Mouse (Mus musculus) heart, adult 2 months (tissue): ENCODE measurements at regions not wholly inside any gene's neighbourhood (a gene's known extent, or its start where the extent isn't known, plus 50 kb on each side); places are given as distances from the start of the nearest gene placed in this dataset.

ENCODE experiments used
- DNase-seq, 2 experiments: peaks; one replicate each; pipeline ENCODE4 v3.0.0; 2021
- H3K27ac ChIP-seq: fragments of 200-600 bp; 2 replicates; pipeline ENCODE4 v1.8.1; 2022
- H3K27me3 ChIP-seq: fragments of 200-500 bp; 2 replicates; pipeline ENCODE4 v1.6.1; 2012; ENCODE audit warnings: mild to moderate bottlenecking, low read length, inconsistent platforms, mixed read lengths; ENCODE audit not compliant: control insufficient read depth, insufficient read depth
- H3K36me3 ChIP-seq: fragments of 200-500 bp; 2 replicates; pipeline ENCODE4 v1.6.1; 2012; ENCODE audit warnings: low read length, inconsistent platforms; ENCODE audit not compliant: control insufficient read depth, insufficient read depth
- H3K4me1 ChIP-seq: fragments of 200-500 bp; 2 replicates; pipeline ENCODE4 v1.6.1; 2011; ENCODE audit warnings: low read length; ENCODE audit not compliant: control insufficient read depth, insufficient read depth
- H3K4me3 ChIP-seq: fragments of 200-600 bp; 2 replicates; pipeline ENCODE4 v1.8.1; 2022
- H3K79me2 ChIP-seq: fragments of 200-500 bp; replicated peaks from 2 replicates; pipeline ENCODE4 v1.6.1; 2012; ENCODE audit warnings: mild to moderate bottlenecking, inconsistent platforms, low read length, moderate library complexity, mixed read lengths; ENCODE audit not compliant: control insufficient read depth, insufficient read depth
- H3K9ac ChIP-seq: fragments of 200-500 bp; 2 replicates; pipeline ENCODE4 v1.6.1; 2012; ENCODE audit warnings: low read depth, mild to moderate bottlenecking, control low read depth, inconsistent platforms, low read length, mixed read lengths
- CTCF ChIP-seq: fragments of 200-600 bp; IDR thresholded peaks from 2 replicates; pipeline ENCODE4 v1.8.1; 2022; ENCODE audit warnings: antibody characterized with exemption, mild to moderate bottlenecking, moderate library complexity
- EP300 ChIP-seq: fragments of 200-500 bp; IDR thresholded peaks from 2 replicates; pipeline ENCODE4 v1.6.1; 2011; ENCODE audit warnings: low read depth, low read length, control low read depth; ENCODE audit not compliant: insufficient read depth
- POLR2A ChIP-seq: fragments of 200-500 bp; IDR thresholded peaks from 2 replicates; pipeline ENCODE4 v1.6.1; 2011; ENCODE audit warnings: mild to moderate bottlenecking, low read depth, low read length, control low read depth; ENCODE audit not compliant: insufficient read depth
- WGBS: fragments of 180-500 bp; shearing (Covaris S2); methylation state at CpG from one replicate; pipeline ENCODE4 v1.1.7; 2018; 5-methylcytosine and 5-hydroxymethylcytosine counted together
- intact Hi-C: fragments of 180-260 bp; cut with DNase I; formaldehyde crosslinking; loops from one replicate; pipeline ENCODE4 v1.15.1; 2025

DNA sequence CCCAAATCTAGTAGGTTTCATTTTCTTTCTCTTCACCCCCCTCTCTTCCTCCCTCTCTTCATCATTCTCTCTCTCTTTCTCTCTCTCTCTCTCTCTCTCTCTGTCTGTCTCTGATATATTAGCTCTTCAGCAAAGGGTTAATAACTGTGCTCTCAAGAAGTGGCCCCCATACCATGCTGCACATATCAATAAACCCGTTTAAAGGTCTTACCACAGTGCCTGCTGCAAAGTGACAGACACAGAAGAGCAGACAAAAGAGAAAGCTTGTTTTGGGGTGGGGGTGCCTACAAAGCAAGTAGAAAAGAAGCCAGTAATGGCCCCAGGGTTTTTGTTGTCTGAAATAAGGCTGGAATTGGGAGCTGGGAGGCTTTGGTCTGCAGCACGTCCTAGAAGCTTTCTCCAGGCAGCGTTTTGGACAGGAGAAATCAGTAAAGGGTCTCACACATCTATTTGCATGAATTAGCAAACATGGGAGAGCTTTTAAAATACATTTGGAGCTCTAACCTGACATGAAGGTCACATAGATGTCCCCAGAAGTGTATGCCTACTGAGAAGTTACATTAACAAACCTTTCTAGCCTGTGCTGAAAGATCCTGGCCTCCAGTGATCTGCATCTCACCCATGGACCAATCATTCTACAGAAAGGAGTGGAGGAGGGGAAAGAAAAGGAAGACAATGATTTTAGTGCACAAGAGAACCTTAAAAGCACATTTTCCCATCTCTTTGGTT lies 91.1 kb upstream of the Arhgap21 start:
- WGBS = 62% methylated on average over 3 of the region's 3 CpGs
- intact Hi-C loops = no loop called here
- no peak for DNase-seq
- no peaks in the 10 kb centered on the region; the same call in 1 of the 2 replicates for H3K4me1 ChIP-seq
- TF ChIP-seq POLR2A = no peak
- TF ChIP-seq EP300 = no peak
- TF ChIP-seq CTCF = no peak
- H3K79me2 ChIP-seq = no peaks in the 10 kb centered on the region
- no peaks in the 10 kb centered on the region for H3K36me3 ChIP-seq
- H3K27ac ChIP-seq = no peak overlapping the region
- H3K27me3 ChIP-seq = no peaks in the 10 kb centered on the region
- H3K9ac ChIP-seq = no peak overlapping the region
- H3K4me3 ChIP-seq = no peak overlapping the region

DNA sequence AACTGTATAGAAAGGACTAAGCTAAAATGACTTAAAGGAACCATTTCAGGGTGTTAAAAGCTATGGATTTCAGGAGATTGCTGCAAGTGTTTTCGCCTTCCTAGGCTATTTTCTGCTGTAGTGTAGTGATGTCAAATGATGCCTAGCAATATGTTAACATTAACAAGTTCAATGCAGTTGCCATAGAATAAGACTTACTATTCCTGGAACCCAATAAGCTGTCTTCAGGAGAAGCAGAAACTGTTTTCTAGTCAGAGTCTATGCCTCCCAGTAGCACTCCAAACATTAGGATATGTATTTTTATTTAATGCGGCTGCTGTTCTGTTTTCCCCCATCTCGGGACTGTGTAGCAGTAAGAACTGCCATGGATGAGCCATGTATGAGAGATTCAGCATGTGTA lies 90.3 kb upstream of the Arhgap21 start:
- no peaks in the 10 kb centered on the region; the same call in 1 of the 2 replicates for H3K4me1 ChIP-seq
- H3K27me3 ChIP-seq = no peaks in the 10 kb centered on the region
- TF ChIP-seq POLR2A (no peak), CTCF (no peak), EP300 (no peak)
- H3K27ac ChIP-seq = no peak overlapping the region
- 93% methylated on average over 3 of the region's 3 CpGs for WGBS
- H3K79me2 ChIP-seq = no peaks in the 10 kb centered on the region
- H3K4me3 ChIP-seq = no peak overlapping the region
- H3K36me3 ChIP-seq = no peaks in the 10 kb centered on the region
- DNase-seq = no peak
- H3K9ac ChIP-seq = no peak overlapping the region
- intact Hi-C loops = no loop called here

DNA sequence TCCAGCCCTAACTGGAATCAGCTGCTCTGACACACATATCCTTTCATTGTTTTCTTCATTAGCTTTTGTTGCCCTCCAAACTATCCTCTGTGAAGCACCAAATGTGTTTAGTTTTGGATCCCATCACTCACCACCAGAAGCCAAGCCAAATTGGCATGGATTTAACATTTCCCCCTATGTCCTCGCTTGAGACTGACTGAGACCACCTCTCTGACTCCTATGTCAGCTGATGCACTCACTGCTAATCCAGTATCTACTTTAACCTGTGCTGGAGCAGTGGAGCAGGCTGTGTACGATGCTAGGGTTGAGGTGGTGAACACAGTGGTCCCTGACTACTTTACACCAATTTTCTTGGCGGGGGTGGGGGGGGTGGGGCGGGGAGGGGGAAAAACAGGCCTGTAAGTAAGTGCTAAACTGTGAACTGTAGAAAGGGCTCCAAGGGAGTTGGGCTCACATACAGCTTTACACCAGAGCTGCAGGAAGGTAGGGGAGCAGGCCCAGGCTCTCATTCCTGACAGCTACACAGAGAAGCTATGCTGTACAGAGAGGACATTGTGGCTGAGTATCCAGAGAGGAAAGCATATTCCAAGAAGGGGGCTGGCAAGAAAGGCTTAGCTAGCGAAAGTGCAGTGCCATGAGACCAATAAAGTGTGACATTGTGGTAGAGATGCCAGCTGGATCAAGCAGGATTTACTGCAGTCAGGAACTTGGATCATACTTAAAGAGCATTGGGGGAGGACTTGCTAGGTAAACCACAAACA lies 87.9 kb upstream of the Arhgap21 start:
- TF ChIP-seq EP300 (no peak), POLR2A (no peak), CTCF (no peak)
- Histone ChIP-seq H3K27ac (no peak overlapping the region), H3K9ac (no peak overlapping the region), H3K79me2 (no peaks in the 10 kb centered on the region), H3K4me3 (no peak overlapping the region), H3K4me1 (no peaks in the 10 kb centered on the region; the same call in 1 of the 2 replicates), H3K36me3 (no peaks in the 10 kb centered on the region), H3K27me3 (no peaks in the 10 kb centered on the region)
- 71% methylated on average over 5 of the region's 5 CpGs for WGBS
- intact Hi-C loops = no loop called here
- no peak for DNase-seq

DNA sequence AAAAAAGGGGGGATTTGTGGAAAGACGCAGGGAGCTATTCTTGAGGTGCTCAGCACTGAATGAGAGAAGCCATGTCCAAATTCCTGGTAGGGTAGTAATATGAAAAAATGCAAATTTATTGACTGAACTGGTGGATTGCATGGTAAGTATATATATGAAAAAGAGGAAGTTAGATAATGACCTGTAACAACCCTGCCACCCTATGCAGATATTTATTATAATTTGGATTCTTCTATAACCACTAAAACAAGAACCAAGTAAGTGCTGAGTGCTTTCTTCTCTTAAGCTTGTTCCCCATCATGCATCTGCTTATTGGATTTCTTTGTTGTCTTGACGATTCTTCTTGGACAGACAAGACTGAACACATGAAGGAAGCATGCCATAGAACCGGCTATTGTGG lies 86.7 kb upstream of the Arhgap21 start:
- H3K27ac ChIP-seq = no peak overlapping the region
- intact Hi-C loops = no loop called here
- 95% methylated on average over 3 of the region's 3 CpGs for WGBS
- DNase-seq = no peak
- H3K4me1 ChIP-seq = no peaks in the 10 kb centered on the region; the same call in 1 of the 2 replicates
- H3K27me3 ChIP-seq = no peaks in the 10 kb centered on the region
- H3K36me3 ChIP-seq = no peaks in the 10 kb centered on the region
- H3K79me2 ChIP-seq = no peaks in the 10 kb centered on the region
- no peak overlapping the region for H3K4me3 ChIP-seq
- no peak overlapping the region for H3K9ac ChIP-seq
- TF ChIP-seq CTCF = no peak
- no peak for TF ChIP-seq EP300
- TF ChIP-seq POLR2A = no peak

DNA sequence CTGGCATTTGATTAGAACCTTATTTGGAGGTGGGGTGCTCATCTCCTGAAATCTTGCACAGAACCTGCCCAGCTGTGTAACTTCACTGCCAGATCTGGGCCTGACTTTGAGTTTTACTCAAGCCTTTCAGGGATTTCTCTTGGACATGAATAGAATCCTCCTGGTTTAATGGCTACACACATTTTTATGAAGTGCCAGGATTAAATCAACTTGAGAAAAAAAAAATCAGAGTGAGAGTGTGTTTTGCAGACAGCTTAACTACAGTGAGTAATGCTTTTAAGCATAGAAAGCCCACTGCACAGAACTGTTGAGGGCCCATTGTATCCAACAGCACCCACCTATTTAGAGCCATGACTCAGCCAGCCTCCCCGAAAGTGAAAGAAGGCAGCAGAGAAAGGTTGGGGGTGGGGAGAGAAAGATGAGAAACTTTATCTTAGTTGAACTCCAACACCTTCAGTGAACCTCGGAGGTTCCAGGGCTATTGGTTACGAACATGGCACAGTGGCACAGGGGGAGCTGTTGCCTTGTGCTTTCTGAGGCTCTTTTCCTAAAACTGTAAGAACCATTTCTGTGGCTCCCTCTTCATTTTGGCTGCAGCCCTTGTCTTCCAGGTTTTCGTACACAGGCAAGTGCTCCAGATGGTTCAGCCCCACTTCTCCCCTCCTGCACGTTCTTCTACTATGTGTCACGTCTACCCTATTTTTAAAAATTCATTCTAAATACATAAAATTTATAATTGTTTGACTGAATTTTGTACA lies 85.8 kb upstream of the Arhgap21 start:
- no peak for TF ChIP-seq CTCF
- TF ChIP-seq EP300 = no peak
- TF ChIP-seq POLR2A = no peak
- intact Hi-C loops = no loop called here
- Histone ChIP-seq H3K79me2 (no peaks in the 10 kb centered on the region), H3K27me3 (no peaks in the 10 kb centered on the region), H3K4me3 (no peak overlapping the region), H3K27ac (no peak overlapping the region), H3K4me1 (no peaks in the 10 kb centered on the region; the same call in 1 of the 2 replicates), H3K9ac (no peak overlapping the region), H3K36me3 (no peaks in the 10 kb centered on the region)
- DNase-seq = no peak
- 71% methylated on average over 6 of the region's 6 CpGs for WGBS

DNA sequence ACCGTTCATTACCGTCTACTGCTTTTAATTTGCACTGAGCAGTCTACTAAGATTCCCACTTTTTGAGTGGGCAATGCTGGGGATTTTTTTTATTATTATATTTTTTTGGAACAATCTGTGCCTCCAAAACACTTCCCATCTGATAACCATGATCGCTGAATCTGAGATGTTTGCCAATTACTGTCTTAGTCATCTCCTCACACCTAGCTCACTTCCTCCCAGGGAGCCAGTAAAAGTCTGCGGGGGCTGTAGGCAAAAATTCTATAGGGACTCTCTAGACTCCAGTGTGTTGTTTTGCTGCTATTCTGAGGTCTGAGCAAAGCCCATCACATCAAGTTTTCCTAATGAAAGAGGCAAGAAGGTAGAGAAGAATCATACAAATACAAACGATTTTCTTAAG lies 84.9 kb upstream of the Arhgap21 start:
- no peak overlapping the region for H3K9ac ChIP-seq
- intact Hi-C loops = no loop called here
- WGBS = 56% methylated on average over 5 of the region's 5 CpGs

More for the DNA sequence above, 84.9 kb upstream of the Arhgap21 start:
- Histone ChIP-seq H3K79me2 (no peaks in the 10 kb centered on the region), H3K4me1 (no peaks in the 10 kb centered on the region; the same call in 1 of the 2 replicates), H3K4me3 (no peak overlapping the region), H3K27ac (no peak overlapping the region), H3K36me3 (no peaks in the 10 kb centered on the region), H3K27me3 (no peaks in the 10 kb centered on the region)
- TF ChIP-seq CTCF (no peak), POLR2A (no peak), EP300 (no peak)
- no peak for DNase-seq
